Mouse (Mus musculus): ENCODE results near the gene Eif4ebp2. TPM values are rescaled to one million over a fixed set of nuclear protein-coding genes. Genes with fewer than 3 reads are reported as not detected.

Gene Eif4ebp2
- total and polyA plus RNA-seq, 2 experiments from 2014 or later = 18.6 to 49.1 TPM

DNA sequence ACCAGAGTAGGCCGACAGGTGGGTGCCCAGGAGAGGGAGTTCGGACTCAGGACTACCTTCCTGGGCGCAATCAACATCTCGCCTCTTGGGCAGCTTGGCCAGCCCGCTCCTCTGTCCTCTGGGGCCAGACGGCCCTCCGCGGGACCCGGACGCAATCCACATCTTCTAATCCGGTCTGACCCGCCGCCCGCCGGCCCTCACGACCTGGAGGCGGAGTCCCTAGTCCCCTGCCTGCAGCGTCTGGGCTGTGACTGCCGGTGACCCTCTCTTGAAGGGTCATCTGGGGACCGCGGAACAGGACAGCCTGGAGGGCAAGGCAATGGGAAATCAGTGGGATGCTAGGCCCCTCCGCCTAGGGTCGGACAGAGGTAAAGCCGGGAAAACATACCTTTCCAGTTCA, 33.3 kb downstream of the Eif4ebp2 start:
- Histone ChIP-seq H3K27ac (ENCODE audit: low read depth, low read length) (no peak overlapping the region), H3K27me3 (ENCODE audit: insufficient read depth, low read length) (peaks cover 28% of the 10 kb centered on the region), H3K9me3 (ENCODE audit: low read length) (no peaks in the 10 kb centered on the region), H3K4me1 (ENCODE audit: insufficient read depth) (0 out of 2 replicates have a peak, but pooled peaks cover 3% of the 10 kb centered on the region), H3K36me3 (ENCODE audit: insufficient read depth) (no peaks in the 10 kb centered on the region), H3K4me3 (ENCODE audit: low read depth, low read length) (no peak overlapping the region), H3K4me2 (ENCODE audit: low read depth) (no peak overlapping the region), H3K9ac (no peak overlapping the region)
- ATAC-seq (no peak), DNase-seq (no peak)
- WGBS = 8% methylated on average over 24 of the region's 24 CpGs
- no peak for TF ChIP-seq CTCF (IDR thresholded peaks at IDR 0.05; ENCODE audit: low read depth)

DNA sequence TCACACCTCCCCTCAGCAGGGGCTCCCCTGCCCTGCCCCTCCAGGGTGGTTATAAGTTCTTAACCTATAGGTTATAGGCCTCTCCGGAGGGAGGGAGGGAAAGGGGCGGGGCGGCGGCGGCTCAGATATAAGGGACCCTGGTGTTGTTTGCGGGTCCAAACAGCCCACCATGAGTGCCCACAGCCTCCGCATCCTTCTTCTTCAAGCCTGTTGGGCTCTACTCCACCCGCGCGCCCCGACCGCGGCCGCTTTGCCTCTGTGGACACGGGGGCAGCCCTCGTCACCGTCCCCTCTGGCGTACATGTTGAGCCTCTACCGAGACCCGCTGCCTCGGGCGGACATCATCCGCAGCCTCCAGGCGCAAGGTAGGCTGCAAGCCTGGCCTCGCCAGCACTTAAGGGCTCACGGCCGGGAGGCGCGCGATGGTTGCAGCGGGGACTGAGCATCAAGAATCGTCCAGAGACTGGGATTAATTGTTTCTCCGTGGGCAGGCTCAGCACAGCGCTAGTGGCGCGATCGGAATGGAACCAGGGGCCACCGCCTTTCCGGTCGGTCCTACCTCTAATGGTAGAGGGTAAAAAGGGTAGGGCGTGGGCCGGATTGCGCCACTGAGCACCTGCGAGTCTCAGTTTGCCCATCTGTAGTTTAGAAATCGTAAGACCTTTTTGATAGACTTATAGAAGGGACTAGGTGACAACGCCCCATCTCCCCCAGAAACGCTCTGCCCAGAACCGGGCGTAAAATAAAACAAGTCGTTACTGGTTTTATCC, 34.1 kb downstream of the Eif4ebp2 start:
- 4% methylated on average over 45 of the region's 50 CpGs for WGBS

DNA sequence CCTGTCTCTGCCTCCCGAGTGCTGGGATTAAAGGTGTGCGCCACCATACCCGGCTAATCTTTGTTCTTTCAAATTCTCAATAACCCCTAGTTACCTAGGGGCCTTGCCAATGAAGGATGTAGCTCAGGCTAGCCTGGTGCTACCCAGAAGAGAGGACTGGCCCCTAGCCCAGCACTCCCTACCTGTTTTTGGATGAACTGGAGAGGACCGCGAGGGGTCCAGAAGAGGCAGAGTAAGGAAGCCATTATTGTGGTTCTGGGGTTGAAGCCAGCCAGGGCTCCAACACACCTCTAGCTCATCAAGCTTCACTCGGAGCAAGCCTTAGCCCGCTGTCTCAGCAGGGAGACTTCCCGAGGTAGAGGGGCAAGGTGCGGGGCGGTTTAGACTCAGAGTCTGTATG, 34.8 kb downstream of the Eif4ebp2 start, which contains the start of gene Nodal:
TSS of gene Nodal (plus strand) at position 301 of the 400 bp plus-strand sequence.
- H3K4me1 ChIP-seq (ENCODE audit: insufficient read depth) = 0 out of 2 replicates have a peak, but pooled peaks cover 3% of the 10 kb centered on the region
- H3K27me3 ChIP-seq (ENCODE audit: insufficient read depth, low read length) = peaks cover 28% of the 10 kb centered on the region

More for the DNA sequence above, 34.1 kb downstream of the Eif4ebp2 start:
- DNase-seq (no peak), ATAC-seq (peak; percentile 43)
- Histone ChIP-seq H3K27ac (ENCODE audit: low read depth, low read length) (no peak overlapping the region), H3K36me3 (ENCODE audit: insufficient read depth) (no peaks in the 10 kb centered on the region), H3K9me3 (ENCODE audit: low read length) (no peaks in the 10 kb centered on the region), H3K27me3 (ENCODE audit: insufficient read depth, low read length) (peaks cover 28% of the 10 kb centered on the region), H3K4me1 (ENCODE audit: insufficient read depth) (0 out of 2 replicates have a peak, but pooled peaks cover 3% of the 10 kb centered on the region), H3K4me3 (ENCODE audit: low read depth, low read length) (peak overlapping the region; percentile 45), H3K9ac (peak overlapping the region; percentile 53), H3K4me2 (ENCODE audit: low read depth) (peak overlapping the region; percentile 89)
- TF ChIP-seq CTCF (IDR thresholded peaks at IDR 0.05; ENCODE audit: low read depth) = no peak

DNA sequence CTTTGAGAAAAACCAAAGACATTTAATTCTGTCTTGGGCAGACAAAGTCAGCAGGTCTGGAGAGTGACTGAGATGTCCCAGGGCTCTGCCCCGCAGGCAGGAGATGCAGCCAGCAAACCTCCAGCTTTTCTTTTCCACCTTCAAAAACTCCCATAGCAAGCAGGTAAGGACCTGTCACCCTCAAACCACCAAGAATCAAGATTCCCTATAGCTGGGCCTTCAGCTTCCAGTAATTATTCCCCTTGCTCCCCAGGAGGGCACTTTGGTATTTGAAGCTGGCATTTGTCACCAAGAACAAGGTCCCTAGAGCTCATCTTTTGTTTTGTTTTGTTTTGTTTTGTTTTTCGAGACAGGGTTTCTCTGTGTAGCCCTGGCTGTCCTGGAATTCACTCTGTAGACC, 35.4 kb downstream of the Eif4ebp2 start:
- 57% methylated on average over 2 of the region's 2 CpGs for WGBS
- H3K4me3 ChIP-seq (ENCODE audit: low read depth, low read length) = no peak overlapping the region
- TF ChIP-seq CTCF (IDR thresholded peaks at IDR 0.05; ENCODE audit: low read depth) = no peak
- ATAC-seq (no peak), DNase-seq (no peak)
- 0 out of 2 replicates have a peak, but pooled peaks cover 3% of the 10 kb centered on the region for H3K4me1 ChIP-seq (ENCODE audit: insufficient read depth)
- H3K36me3 ChIP-seq (ENCODE audit: insufficient read depth) = no peaks in the 10 kb centered on the region
- no peak overlapping the region for H3K4me2 ChIP-seq (ENCODE audit: low read depth)
- H3K9me3 ChIP-seq (ENCODE audit: low read length) = no peaks in the 10 kb centered on the region
- peaks cover 28% of the 10 kb centered on the region for H3K27me3 ChIP-seq (ENCODE audit: insufficient read depth, low read length)
- H3K27ac ChIP-seq (ENCODE audit: low read depth, low read length) = no peak overlapping the region
- H3K9ac ChIP-seq = no peak overlapping the region

More for the DNA sequence above, 34.8 kb downstream of the Eif4ebp2 start, which contains the start of gene Nodal:
- peak within 1 kb of the TSS; percentile 53 for H3K9ac ChIP-seq
- DNase-seq = no peak
- no peaks in the 10 kb centered on the region for H3K9me3 ChIP-seq (ENCODE audit: low read length)
- TF ChIP-seq CTCF (IDR thresholded peaks at IDR 0.05; ENCODE audit: low read depth) = no peak
- no peak within 1 kb of the TSS for H3K27ac ChIP-seq (ENCODE audit: low read depth, low read length)
- ATAC-seq = no peak
- peak within 1 kb of the TSS; percentile 45 for H3K4me3 ChIP-seq (ENCODE audit: low read depth, low read length)
- peak within 1 kb of the TSS; percentile 89 for H3K4me2 ChIP-seq (ENCODE audit: low read depth)
- H3K36me3 ChIP-seq (ENCODE audit: insufficient read depth) = no peaks in the 10 kb centered on the region
- WGBS = 30% methylated on average over 10 of the region's 10 CpGs

DNA sequence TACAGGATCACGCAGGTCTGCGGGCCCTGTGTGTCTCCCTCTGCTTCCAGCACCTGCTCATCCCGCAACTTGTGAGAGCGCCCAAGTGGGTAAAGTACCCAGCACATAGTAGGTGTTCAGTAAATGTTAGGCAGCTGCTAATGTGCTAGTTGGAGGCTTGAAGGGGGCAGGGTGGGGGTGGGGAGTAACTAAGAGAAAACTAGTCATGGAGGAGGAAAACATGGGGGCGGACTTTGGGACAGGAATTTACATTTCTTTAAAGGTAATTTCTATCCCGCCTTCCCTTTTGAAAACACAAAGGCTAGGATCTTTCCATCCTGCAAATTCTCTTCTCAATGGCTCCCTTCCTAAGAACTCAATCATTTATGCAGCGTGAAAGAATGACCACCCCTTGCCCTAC, 35.9 kb downstream of the Eif4ebp2 start:
- H3K9ac ChIP-seq = no peak overlapping the region
- ATAC-seq (no peak), DNase-seq (no peak)
- no peaks in the 10 kb centered on the region for H3K36me3 ChIP-seq (ENCODE audit: insufficient read depth)
- 45% methylated on average over 7 of the region's 7 CpGs for WGBS
- 0 out of 2 replicates have a peak, but pooled peaks cover 3% of the 10 kb centered on the region for H3K4me1 ChIP-seq (ENCODE audit: insufficient read depth)
- H3K4me2 ChIP-seq (ENCODE audit: low read depth) = no peak overlapping the region
- no peak for TF ChIP-seq CTCF (IDR thresholded peaks at IDR 0.05; ENCODE audit: low read depth)
- H3K9me3 ChIP-seq (ENCODE audit: low read length) = no peaks in the 10 kb centered on the region
- H3K27ac ChIP-seq (ENCODE audit: low read depth, low read length) = no peak overlapping the region
- H3K4me3 ChIP-seq (ENCODE audit: low read depth, low read length) = no peak overlapping the region
- peaks cover 28% of the 10 kb centered on the region for H3K27me3 ChIP-seq (ENCODE audit: insufficient read depth, low read length)

DNA sequence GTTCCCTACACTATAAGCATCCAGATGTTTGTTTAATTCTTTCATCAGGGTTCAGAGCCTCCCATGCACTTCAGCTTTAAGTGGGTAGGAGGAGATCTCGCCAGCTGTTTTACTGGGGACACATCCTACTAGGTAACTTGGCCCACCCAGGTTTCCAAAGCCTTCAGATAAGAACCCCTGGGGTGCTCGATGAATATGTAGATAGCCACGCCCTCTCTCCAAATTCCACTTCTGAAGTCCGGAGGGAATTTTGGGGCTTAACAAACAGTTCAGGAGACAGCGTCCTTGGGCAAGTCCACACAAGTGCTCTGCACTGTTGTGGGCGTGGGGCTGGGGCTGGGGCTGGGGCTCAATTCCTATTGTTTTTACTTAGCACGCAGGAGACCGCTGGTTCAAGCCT, 36.6 kb downstream of the Eif4ebp2 start:
- no peak for TF ChIP-seq CTCF (IDR thresholded peaks at IDR 0.05; ENCODE audit: low read depth)
- Histone ChIP-seq H3K36me3 (ENCODE audit: insufficient read depth) (no peaks in the 10 kb centered on the region), H3K9ac (no peak overlapping the region), H3K4me2 (ENCODE audit: low read depth) (no peak overlapping the region), H3K27ac (ENCODE audit: low read depth, low read length) (no peak overlapping the region), H3K4me1 (ENCODE audit: insufficient read depth) (0 out of 2 replicates have a peak, but pooled peaks cover 3% of the 10 kb centered on the region), H3K9me3 (ENCODE audit: low read length) (no peaks in the 10 kb centered on the region), H3K4me3 (ENCODE audit: low read depth, low read length) (no peak overlapping the region), H3K27me3 (ENCODE audit: insufficient read depth, low read length) (peaks cover 28% of the 10 kb centered on the region)
- DNase-seq (no peak), ATAC-seq (no peak)
- 27% methylated on average over 8 of the region's 8 CpGs for WGBS

DNA sequence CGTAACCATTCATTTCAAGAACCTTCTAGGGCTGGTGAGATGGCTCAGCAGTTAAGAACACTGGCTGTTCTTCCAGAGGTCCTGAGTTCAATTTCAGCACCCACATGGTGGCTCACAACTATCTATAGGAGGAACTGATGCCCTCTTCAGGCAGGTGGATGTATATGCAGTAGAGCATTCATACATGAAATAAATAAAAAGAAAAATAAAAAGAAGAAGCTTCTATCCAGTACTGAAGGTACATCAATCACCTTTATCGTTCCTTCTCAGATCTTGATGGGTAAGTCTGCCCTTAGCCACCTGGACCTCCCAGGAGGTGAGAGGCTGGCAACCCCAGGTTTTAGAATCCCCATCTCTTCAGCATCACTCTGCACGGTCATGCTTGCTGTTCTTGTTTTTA, 37.2 kb downstream of the Eif4ebp2 start:
- H3K4me1 ChIP-seq (ENCODE audit: insufficient read depth) = 0 out of 2 replicates have a peak, but pooled peaks cover 3% of the 10 kb centered on the region
- WGBS = 74% methylated on average over 3 of the region's 3 CpGs
- no peak overlapping the region for H3K4me2 ChIP-seq (ENCODE audit: low read depth)
- H3K4me3 ChIP-seq (ENCODE audit: low read depth, low read length) = no peak overlapping the region
- no peaks in the 10 kb centered on the region for H3K36me3 ChIP-seq (ENCODE audit: insufficient read depth)
- H3K27me3 ChIP-seq (ENCODE audit: insufficient read depth, low read length) = peaks cover 26% of the 10 kb centered on the region
- no peak overlapping the region for H3K27ac ChIP-seq (ENCODE audit: low read depth, low read length)
- no peak for ATAC-seq
- no peak overlapping the region for H3K9ac ChIP-seq
- DNase-seq = no peak
- TF ChIP-seq CTCF (IDR thresholded peaks at IDR 0.05; ENCODE audit: low read depth) = no peak
- no peaks in the 10 kb centered on the region for H3K9me3 ChIP-seq (ENCODE audit: low read length)

Measured in forebrain, postnatal 0 days (tissue).